28 mouse cellular contexts compared by ENCODE assay signal in the genomic region with DNA sequence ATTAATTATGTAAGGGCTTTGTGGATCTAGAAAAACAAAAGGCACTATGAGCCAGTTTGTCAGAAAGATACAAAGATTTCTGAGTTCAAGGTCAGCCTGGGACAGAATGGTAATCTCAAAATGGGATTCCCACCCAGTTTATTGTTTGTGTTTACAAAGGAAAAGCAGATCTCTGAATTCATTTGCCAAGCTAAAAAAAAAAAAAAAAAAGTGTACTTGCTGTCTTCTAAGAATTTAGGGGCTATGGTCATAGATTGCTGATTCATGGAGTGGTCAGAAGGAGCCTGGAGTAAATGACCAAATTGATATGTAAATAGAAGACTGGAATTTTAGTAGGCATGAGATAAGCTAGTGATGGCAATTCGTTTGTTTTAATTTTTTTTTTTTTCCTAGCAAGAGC.
"Had no signal": no experiment of that assay in that cellular context is flagged by ENCODE, and none has a peak within 500 bp of the region (broad histone marks: within the 10 kb centered on the region; RNA-seq: fewer than 3 reads in every experiment).

No protein-coding gene starts in this region.

- H3K9ac ChIP-seq: embryonic facial prominence, embryonic 12.5 days; embryonic facial prominence, embryonic 13.5 days; embryonic facial prominence, embryonic 15.5 days; forebrain, embryonic 12.5 days; forebrain, embryonic 13.5 days; forebrain, embryonic 15.5 days; forebrain, postnatal 0 days had no signal

- ATAC-seq: forebrain, embryonic 13.5 days; forebrain, embryonic 14.5 days; forebrain, embryonic 15.5 days; forebrain, embryonic 16.5 days; forebrain, postnatal 0 days had no signal

- H3K9me3 ChIP-seq: embryonic facial prominence, embryonic 10.5 days; embryonic facial prominence, embryonic 12.5 days; embryonic facial prominence, embryonic 13.5 days; embryonic facial prominence, embryonic 15.5 days; forebrain, embryonic 10.5 days; forebrain, embryonic 12.5 days; forebrain, embryonic 13.5 days; forebrain, embryonic 15.5 days had no signal

- H3K27me3 ChIP-seq: embryonic facial prominence, embryonic 12.5 days; embryonic facial prominence, embryonic 13.5 days; embryonic facial prominence, embryonic 15.5 days; forebrain, embryonic 12.5 days; forebrain, embryonic 13.5 days; forebrain, embryonic 15.5 days had no signal

- H3K27ac ChIP-seq: embryonic facial prominence, embryonic 10.5 days; embryonic facial prominence, embryonic 12.5 days; embryonic facial prominence, embryonic 13.5 days; embryonic facial prominence, embryonic 15.5 days; forebrain, embryonic 12.5 days; forebrain, embryonic 13.5 days; forebrain, embryonic 15.5 days; gastrocnemius, adult 2 months; heart, adult 2 months had no signal

- H3K4me2 ChIP-seq: embryonic facial prominence, embryonic 12.5 days; embryonic facial prominence, embryonic 13.5 days; embryonic facial prominence, embryonic 15.5 days; forebrain, embryonic 12.5 days; forebrain, embryonic 13.5 days; forebrain, embryonic 15.5 days had no signal

- H3K36me3 ChIP-seq: embryonic facial prominence, embryonic 15.5 days had no signal

- DNase-seq: cerebellum, adult 8-10 months; cerebellum, adult 9-10 months; cerebellum, adult 9-11 months; cerebellum, postnatal 10 days; cerebellum, postnatal 14 days; cerebellum, postnatal 25 days; cerebellum, postnatal 36 days; embryo, embryonic 11 days; forebrain, postnatal 0 days; gastrocnemius, adult 2 months; gastrocnemius, postnatal 10 days; gastrocnemius, postnatal 14 days; gastrocnemius, postnatal 25 days; gastrocnemius, postnatal 36 days; heart, adult 11 months; heart, adult 18-20 months; heart, adult 2 months had no signal

- H3K4me3 ChIP-seq: embryonic facial prominence, embryonic 10.5 days; embryonic facial prominence, embryonic 12.5 days; embryonic facial prominence, embryonic 13.5 days; embryonic facial prominence, embryonic 15.5 days; erythroblast, embryonic 14.5 days; forebrain, embryonic 10.5 days; forebrain, embryonic 12.5 days; forebrain, embryonic 13.5 days; forebrain, embryonic 15.5 days; gastrocnemius, adult 2 months; heart, adult 2 months had no signal

- H3K4me1 ChIP-seq: embryonic facial prominence, embryonic 13.5 days; embryonic facial prominence, embryonic 15.5 days; forebrain, embryonic 13.5 days; forebrain, embryonic 15.5 days had no signal
